Mouse (Mus musculus) neural tube, embryonic 14.5 days (tissue): ENCODE data around the gene Abcc12. TPM values are rescaled to one million over a fixed set of nuclear protein-coding genes. Genes with fewer than 3 reads are reported as not detected.

Source experiments
- ATAC-seq: fragments of 200-750 bp; cut with Nextera tagmentation; 2 replicates; pipeline ENCODE4 v1.8.0; 2017; ENCODE audit warnings: low read depth, mild to moderate bottlenecking, moderate TSS enrichment, moderate library complexity
- H3K27ac ChIP-seq: fragments of 300-500 bp; sonication (generic); 2 replicates; pipeline ENCODE4 v1.5.1; 2014; ENCODE audit warnings: low read depth, mild to moderate bottlenecking, control low read depth, low read length, moderate library complexity, mixed read lengths
- H3K27me3 ChIP-seq: fragments of 300-500 bp; sonication (generic); 2 replicates; pipeline ENCODE4 v1.6.1; 2014; ENCODE audit warnings: low read length; ENCODE audit not compliant: control insufficient read depth, insufficient read depth
- H3K36me3 ChIP-seq: fragments of 300-500 bp; sonication (generic); 2 replicates; pipeline ENCODE4 v1.6.1; 2014; ENCODE audit warnings: low read length, mixed read lengths; ENCODE audit not compliant: control insufficient read depth, insufficient read depth
- H3K4me1 ChIP-seq: fragments of 300-500 bp; sonication (generic); 2 replicates; pipeline ENCODE4 v1.6.1; 2014; ENCODE audit warnings: low read length; ENCODE audit not compliant: control insufficient read depth, insufficient read depth
- H3K4me2 ChIP-seq: fragments of 300-500 bp; sonication (generic); 2 replicates; pipeline ENCODE4 v1.6.1; 2014; ENCODE audit warnings: mild to moderate bottlenecking, low read depth, low read length, control low read depth
- H3K4me3 ChIP-seq: fragments of 300-500 bp; sonication (generic); 2 replicates; pipeline ENCODE4 v1.5.1; 2014; ENCODE audit warnings: low read depth, low read length, control low read depth, mixed read lengths
- H3K9ac ChIP-seq: fragments of 300-500 bp; sonication (generic); replicated peaks from 2 replicates; pipeline ENCODE4 v1.6.1; 2014; ENCODE audit warnings: low read depth, mild to moderate bottlenecking, control low read depth, low read length, mixed read lengths
- H3K9me3 ChIP-seq: fragments of 300-500 bp; sonication (generic); 2 replicates; pipeline ENCODE4 v1.6.1; 2016; ENCODE audit warnings: low read length; ENCODE audit not compliant: control insufficient read depth
- WGBS: fragments of 180-500 bp; shearing (Covaris S2); extraction: QIAGEN DNeasy Blood & Tissue Kit; methylation state at CpG from one replicate; pipeline ENCODE4 v1.1.7; 2014; 5-methylcytosine and 5-hydroxymethylcytosine counted together
- polyA plus RNA-seq: library from polyadenylated mRNA; unstranded; fragments of >200 nt; fragmentation: Nextera tagmentation; extraction: Ambion mirVana; gene quantifications from 2 replicates; pipeline ENCODE4 v1.2.1, GENCODE M21; 2014

Abcc12 gene
- polyA plus RNA-seq, 1 experiment from 2014 or later, result 0.17 TPM

DNA sequence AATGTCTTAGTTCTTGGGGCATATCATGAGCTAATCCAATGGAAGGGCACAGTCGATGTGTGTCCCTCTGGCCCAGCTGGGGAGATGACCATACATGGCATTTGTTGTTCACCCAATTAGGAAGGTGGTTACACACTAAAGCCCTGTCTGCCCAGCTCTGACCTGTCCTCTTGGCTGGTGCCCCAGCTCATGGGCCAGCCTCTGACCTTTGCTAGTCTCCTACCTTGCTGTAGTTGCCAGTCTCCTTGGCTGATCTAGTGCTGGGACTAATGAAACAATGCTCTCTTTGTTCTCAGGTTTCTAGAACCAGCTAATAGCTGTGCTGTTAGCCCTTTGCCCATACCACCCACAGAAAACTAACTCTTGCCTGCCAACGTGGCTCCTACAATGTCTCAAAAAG, 22.7 kb upstream of the Abcc12 start:
- Histone ChIP-seq H3K9me3 (no peaks in the 10 kb centered on the region), H3K4me2 (no peak overlapping the region), H3K4me1 (no peaks in the 10 kb centered on the region), H3K36me3 (no peaks in the 10 kb centered on the region), H3K27me3 (no peaks in the 10 kb centered on the region), H3K9ac (no peak overlapping the region), H3K27ac (no peak overlapping the region), H3K4me3 (no peak overlapping the region)
- WGBS, result 68% methylated on average over 2 of the region's 2 CpGs
- ATAC-seq, result no peak

DNA sequence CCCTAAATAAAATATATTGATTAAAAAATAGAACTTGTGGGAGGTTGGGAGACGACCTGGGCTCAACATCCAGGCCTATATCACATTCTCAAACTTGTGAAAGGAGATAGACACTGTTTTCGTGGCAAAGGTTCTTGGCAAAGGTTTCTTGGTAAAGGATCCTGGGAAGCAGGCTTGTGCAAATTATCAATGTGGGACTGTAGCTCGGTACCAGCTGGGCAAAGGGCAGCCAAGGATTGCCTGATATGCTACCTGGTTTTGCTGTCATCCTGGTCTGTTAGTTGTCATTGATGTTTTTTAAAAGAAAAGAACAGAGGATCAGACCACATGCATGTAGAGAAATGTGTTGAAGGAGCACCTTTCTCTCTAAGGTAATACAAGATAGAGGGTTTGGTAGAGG, 19.8 kb upstream of the Abcc12 start:
- ATAC-seq, result no peak
- Histone ChIP-seq H3K4me2 (no peak overlapping the region), H3K9ac (no peak overlapping the region), H3K36me3 (no peaks in the 10 kb centered on the region), H3K4me1 (no peaks in the 10 kb centered on the region), H3K9me3 (no peaks in the 10 kb centered on the region), H3K27ac (no peak overlapping the region), H3K27me3 (no peaks in the 10 kb centered on the region), H3K4me3 (no peak overlapping the region)
- 80% methylated on average over 3 of the region's 3 CpGs for WGBS

DNA sequence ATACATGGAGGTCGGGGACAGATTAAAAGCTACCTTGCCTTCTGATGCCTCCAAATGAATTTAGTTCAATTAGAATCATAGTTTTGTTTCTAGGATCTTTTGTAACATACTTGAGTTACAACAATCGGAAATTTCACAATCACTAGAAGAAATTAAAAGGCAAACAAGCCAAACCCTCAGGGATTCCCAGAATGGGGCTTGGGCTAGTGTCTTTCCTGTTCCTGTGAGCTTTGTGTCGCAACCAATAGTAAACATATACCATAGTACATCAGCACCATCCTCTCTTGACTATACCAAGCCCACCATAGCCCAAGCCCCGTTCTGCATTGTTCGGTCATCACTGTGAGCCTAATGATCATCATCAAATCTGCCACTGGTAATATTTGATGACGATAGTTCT, 18.8 kb upstream of the Abcc12 start:
- no peak overlapping the region for H3K9ac ChIP-seq
- 92% methylated on average over 6 of the region's 6 CpGs for WGBS
- no peaks in the 10 kb centered on the region for H3K27me3 ChIP-seq
- H3K36me3 ChIP-seq, result no peaks in the 10 kb centered on the region
- no peak for ATAC-seq
- no peak overlapping the region for H3K4me2 ChIP-seq
- no peaks in the 10 kb centered on the region for H3K9me3 ChIP-seq
- H3K27ac ChIP-seq, result no peak overlapping the region
- H3K4me1 ChIP-seq, result no peaks in the 10 kb centered on the region
- no peak overlapping the region for H3K4me3 ChIP-seq

DNA sequence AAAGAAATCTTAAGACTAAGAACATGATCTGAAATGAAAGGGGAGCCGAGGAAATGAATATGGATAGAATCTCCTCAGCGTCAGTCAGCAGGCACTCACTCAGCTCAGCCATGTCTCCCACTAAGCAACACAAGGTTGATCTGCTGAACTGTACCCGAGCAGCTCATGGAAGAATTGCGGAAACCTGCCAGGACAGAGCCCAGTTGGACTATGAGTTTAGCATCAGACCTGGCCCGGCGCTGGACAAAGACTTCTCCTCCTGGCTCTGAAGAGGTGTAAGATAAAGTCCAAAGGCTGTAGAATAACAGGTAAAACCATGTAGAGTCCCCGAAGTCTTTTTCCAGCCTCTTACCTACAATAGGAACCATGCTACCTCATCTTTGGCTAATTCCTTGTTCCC, 17.2 kb upstream of the Abcc12 start:
- no peaks in the 10 kb centered on the region for H3K9me3 ChIP-seq
- H3K27ac ChIP-seq, result no peak overlapping the region
- no peaks in the 10 kb centered on the region for H3K36me3 ChIP-seq
- no peak overlapping the region for H3K4me2 ChIP-seq
- no peak overlapping the region for H3K4me3 ChIP-seq
- H3K9ac ChIP-seq, result no peak overlapping the region
- no peak for ATAC-seq
- H3K4me1 ChIP-seq, result no peaks in the 10 kb centered on the region
- 89% methylated on average over 7 of the region's 7 CpGs for WGBS
- no peaks in the 10 kb centered on the region for H3K27me3 ChIP-seq

DNA sequence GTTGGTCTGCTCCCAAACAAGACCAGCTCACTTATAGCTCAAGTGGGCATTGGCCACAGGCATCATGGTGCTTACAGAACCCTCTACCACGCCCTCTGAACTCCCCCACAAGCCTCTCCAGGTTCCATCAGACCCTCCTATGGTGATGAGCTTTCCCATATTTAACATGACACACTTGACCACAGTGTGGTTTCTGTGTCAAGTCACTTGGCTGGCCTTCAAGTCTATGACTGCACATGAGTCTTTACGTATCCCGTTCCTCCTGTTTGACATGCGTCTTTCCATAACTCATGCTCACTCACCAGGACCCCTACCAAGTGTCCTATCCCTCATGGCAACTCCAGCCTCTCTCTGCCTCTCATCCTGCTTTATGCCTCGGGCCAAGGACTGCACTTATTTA, 15.2 kb upstream of the Abcc12 start:
- no peaks in the 10 kb centered on the region for H3K9me3 ChIP-seq
- no peak overlapping the region for H3K27ac ChIP-seq
- no peaks in the 10 kb centered on the region for H3K36me3 ChIP-seq
- WGBS, result 86% methylated on average over 5 of the region's 5 CpGs
- H3K9ac ChIP-seq, result no peak overlapping the region
- ATAC-seq, result no peak
- H3K4me1 ChIP-seq, result no peaks in the 10 kb centered on the region
- no peaks in the 10 kb centered on the region for H3K27me3 ChIP-seq
- H3K4me3 ChIP-seq, result no peak overlapping the region
- H3K4me2 ChIP-seq, result no peak overlapping the region

DNA sequence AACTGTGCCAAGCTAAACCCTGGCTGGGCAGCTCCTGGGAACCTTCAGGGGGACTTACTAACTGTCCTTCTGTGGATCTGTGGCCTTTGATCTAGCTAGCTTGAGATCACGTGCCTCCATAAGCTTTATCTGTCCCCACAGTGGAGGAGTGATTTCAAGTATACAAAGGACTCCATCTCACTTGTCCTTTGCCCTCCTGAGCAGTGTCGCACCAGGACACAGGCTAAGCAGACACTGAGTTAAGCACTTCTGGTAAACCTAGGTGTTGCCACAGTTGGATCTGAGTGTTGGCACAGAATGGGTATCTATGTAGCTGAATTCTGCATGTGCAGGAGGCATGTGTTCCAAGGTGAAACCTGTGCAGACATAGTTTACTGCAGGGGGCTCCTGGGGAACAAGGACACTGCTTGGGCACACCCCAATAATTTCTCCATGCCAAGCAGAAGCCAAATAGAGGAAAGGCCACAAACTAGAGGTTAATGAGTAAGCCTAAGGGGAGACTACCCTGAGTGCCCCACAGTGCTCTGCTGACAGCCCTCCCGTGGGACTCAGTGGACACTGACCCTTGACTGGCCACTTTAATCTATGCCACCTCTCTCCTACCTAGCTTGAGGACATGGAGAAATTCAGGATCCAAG, 13.8 kb upstream of the Abcc12 start:
- H3K9me3 ChIP-seq, result no peaks in the 10 kb centered on the region
- ATAC-seq, result no peak
- WGBS, result 80% methylated on average over 3 of the region's 3 CpGs
- H3K36me3 ChIP-seq, result no peaks in the 10 kb centered on the region
- no peak overlapping the region for H3K27ac ChIP-seq
- H3K27me3 ChIP-seq, result no peaks in the 10 kb centered on the region
- H3K9ac ChIP-seq, result no peak overlapping the region
- no peak overlapping the region for H3K4me3 ChIP-seq
- no peaks in the 10 kb centered on the region for H3K4me1 ChIP-seq
- H3K4me2 ChIP-seq, result no peak overlapping the region

DNA sequence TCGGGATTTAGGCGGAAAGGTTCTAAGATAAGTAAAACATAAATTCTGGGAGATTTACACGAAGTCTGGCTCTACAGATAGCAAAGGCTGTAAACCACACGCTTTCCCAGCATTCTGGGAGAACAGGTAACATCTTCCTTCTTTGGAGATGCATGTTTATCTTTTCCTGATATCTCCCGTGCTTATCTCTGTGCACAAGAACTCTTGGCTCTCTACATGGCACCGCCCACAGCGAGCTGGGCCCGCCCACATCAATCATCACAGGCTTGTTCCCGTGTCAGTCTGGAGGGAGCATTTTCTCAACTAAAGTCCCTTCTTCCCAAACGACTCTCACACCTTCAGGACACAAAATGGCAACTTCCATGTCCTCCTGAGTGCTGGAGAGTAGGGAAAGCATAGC, 12.6 kb upstream of the Abcc12 start:
- H3K9ac ChIP-seq, result no peak overlapping the region
- H3K36me3 ChIP-seq, result no peaks in the 10 kb centered on the region
- no peak for ATAC-seq
- H3K27me3 ChIP-seq, result no peaks in the 10 kb centered on the region
- H3K4me2 ChIP-seq, result no peak overlapping the region
- no peak overlapping the region for H3K4me3 ChIP-seq
- no peaks in the 10 kb centered on the region for H3K4me1 ChIP-seq
- 71% methylated on average over 10 of the region's 10 CpGs for WGBS
- no peak overlapping the region for H3K27ac ChIP-seq
- H3K9me3 ChIP-seq, result no peaks in the 10 kb centered on the region

DNA sequence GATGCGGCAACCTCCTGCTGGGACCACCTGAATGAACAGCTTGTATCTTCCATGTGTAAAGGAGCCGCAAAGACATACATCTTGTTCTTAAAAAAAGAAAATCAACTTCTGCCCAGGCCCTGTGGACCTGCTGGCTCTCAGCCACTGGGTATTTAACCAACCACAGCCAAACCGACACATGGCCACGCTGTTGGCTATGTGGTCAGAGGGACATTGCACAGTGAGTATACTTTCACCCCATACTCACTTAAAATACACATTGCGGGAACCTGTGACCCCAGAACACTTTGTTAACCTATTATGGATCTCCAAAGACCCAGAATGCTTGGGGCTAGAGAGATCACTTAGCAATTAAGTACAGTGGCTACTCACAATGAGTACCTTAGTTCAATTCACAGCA, 7.9 kb upstream of the Abcc12 start:
- Histone ChIP-seq H3K4me3 (no peak overlapping the region), H3K4me1 (no peaks in the 10 kb centered on the region), H3K9me3 (no peaks in the 10 kb centered on the region), H3K27ac (no peak overlapping the region), H3K4me2 (no peak overlapping the region), H3K9ac (no peak overlapping the region), H3K27me3 (no peaks in the 10 kb centered on the region), H3K36me3 (no peaks in the 10 kb centered on the region)
- 92% methylated on average over 5 of the region's 5 CpGs for WGBS
- ATAC-seq, result no peak

DNA sequence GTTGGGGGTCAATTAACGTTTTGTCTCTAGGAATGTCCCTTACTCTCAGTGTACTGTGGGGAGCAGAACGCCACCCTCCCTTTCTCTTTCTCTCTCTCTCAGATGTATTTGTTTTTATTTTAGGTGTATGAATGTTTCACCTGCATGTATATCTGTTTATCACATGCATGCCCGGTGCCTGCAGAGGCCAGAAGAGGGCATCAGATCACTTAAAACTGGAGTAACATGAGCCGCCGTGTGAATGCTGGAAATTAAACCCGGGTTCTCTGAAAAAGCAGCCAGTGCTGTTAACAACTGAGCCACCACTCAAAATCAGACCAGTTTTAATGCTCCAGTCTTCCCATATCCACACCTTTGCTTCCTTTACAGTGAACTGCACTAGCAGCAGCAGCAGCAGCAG, 6.2 kb upstream of the Abcc12 start:
- no peak overlapping the region for H3K4me2 ChIP-seq
- 55% methylated on average over 6 of the region's 6 CpGs for WGBS
- no peaks in the 10 kb centered on the region for H3K4me1 ChIP-seq
- no peak overlapping the region for H3K4me3 ChIP-seq
- no peak overlapping the region for H3K9ac ChIP-seq
- H3K27ac ChIP-seq, result no peak overlapping the region
- no peaks in the 10 kb centered on the region for H3K9me3 ChIP-seq
- no peak for ATAC-seq
- no peaks in the 10 kb centered on the region for H3K27me3 ChIP-seq
- no peaks in the 10 kb centered on the region for H3K36me3 ChIP-seq
